Mouse (Mus musculus) hindbrain, embryonic 10.5 days (tissue): ENCODE measurements around the gene Rtl1. TPM values are rescaled to one million over a fixed set of nuclear protein-coding genes. Genes with fewer than 3 reads are reported as not detected.

Experiments
- DNase-seq: peaks from one replicate; pipeline ENCODE4 v3.0.0-alpha.2; 2017; ENCODE audit warnings: low spot score
- H3K27ac ChIP-seq: fragments of 300-500 bp; sonication (generic); 2 replicates; pipeline ENCODE4 v1.5.1; 2016; ENCODE audit warnings: mild to moderate bottlenecking, moderate library complexity
- H3K27me3 ChIP-seq: fragments of 300-500 bp; sonication (generic); 2 replicates; pipeline ENCODE4 v1.6.1; 2016; ENCODE audit warnings: mild to moderate bottlenecking; ENCODE audit not compliant: poor library complexity, insufficient read depth, severe bottlenecking
- H3K36me3 ChIP-seq: fragments of 300-500 bp; sonication (generic); 2 replicates; pipeline ENCODE4 v1.6.1; 2016; ENCODE audit warnings: mild to moderate bottlenecking, moderate library complexity
- H3K4me1 ChIP-seq: fragments of 300-500 bp; sonication (generic); replicated peaks from 2 replicates; pipeline ENCODE4 v1.6.1; 2016; ENCODE audit warnings: mild to moderate bottlenecking
- H3K4me3 ChIP-seq: fragments of 300-500 bp; sonication (generic); 2 replicates; pipeline ENCODE4 v1.5.1; 2016; ENCODE audit warnings: mild to moderate bottlenecking, moderate library complexity
- H3K9me3 ChIP-seq: fragments of 300-500 bp; sonication (generic); 2 replicates; pipeline ENCODE4 v1.6.1; 2016; ENCODE audit warnings: mild to moderate bottlenecking, moderate library complexity
- WGBS: fragments of 180-500 bp; shearing (Covaris S2); methylation state at CpG from one replicate; pipeline ENCODE4 v1.1.7; 2016; 5-methylcytosine and 5-hydroxymethylcytosine counted together
- polyA plus RNA-seq: library from polyadenylated mRNA; unstranded; fragments of >200 nt; fragmentation: Nextera tagmentation; extraction: Ambion mirVana; gene quantifications from 2 replicates; pipeline ENCODE4 v1.2.1, GENCODE M21; 2016

Gene Rtl1
- polyA plus RNA-seq, 1 experiment from 2014 or later, result 0.73 TPM

- DNase-seq, result no peak
- WGBS, result 59% methylated on average over 12 of the region's 12 CpGs
- H3K4me3 ChIP-seq, result no peak overlapping the region
- H3K27ac ChIP-seq, result peak overlapping the region; percentile 72
- peaks cover 5% of the 10 kb centered on the region for H3K27me3 ChIP-seq
- H3K9me3 ChIP-seq, result no peaks in the 10 kb centered on the region
- H3K36me3 ChIP-seq, result peaks cover 61% of the 10 kb centered on the region
- H3K4me1 ChIP-seq, result peaks cover 90% of the 10 kb centered on the region
Measured at GRCm38 (mm10) chr12:109558226-109558824, 41.8 kb downstream of the Rtl1 start.

- Histone ChIP-seq H3K4me1 (peaks cover 91% of the 10 kb centered on the region), H3K9me3 (no peaks in the 10 kb centered on the region), H3K36me3 (peaks cover 69% of the 10 kb centered on the region), H3K27me3 (peaks cover 5% of the 10 kb centered on the region), H3K4me3 (no peak overlapping the region), H3K27ac (peak overlapping the region; percentile 56)
- no peak for DNase-seq
- 68% methylated on average over 15 of the region's 15 CpGs for WGBS
Measured at GRCm38 (mm10) chr12:109555837-109556409, 44.2 kb downstream of the Rtl1 start.

GRCm38 (mm10) chr12:109553568-109553967 is 46.6 kb downstream of the Rtl1 start:
- Histone ChIP-seq H3K36me3 (peaks cover 87% of the 10 kb centered on the region), H3K27ac (peak overlapping the region; percentile 66; the same call in 1 of the 2 replicates), H3K4me3 (no peak overlapping the region), H3K9me3 (no peaks in the 10 kb centered on the region), H3K27me3 (peaks cover 9% of the 10 kb centered on the region), H3K4me1 (peaks cover 77% of the 10 kb centered on the region)
- 64% methylated on average over 1 of the region's 1 CpGs for WGBS
- DNase-seq, result no peak

GRCm38 (mm10) chr12:109552754-109553525 is 47.2 kb downstream of the Rtl1 start:
- H3K36me3 ChIP-seq, result peaks cover 87% of the 10 kb centered on the region
- H3K4me1 ChIP-seq, result peaks cover 77% of the 10 kb centered on the region

GRCm38 (mm10) chr12:109551771-109552170 is 48.4 kb downstream of the Rtl1 start:
- H3K4me3 ChIP-seq, result no peak overlapping the region
- H3K27ac ChIP-seq, result peak overlapping the region; percentile 66; the same call in 1 of the 2 replicates
- H3K36me3 ChIP-seq, result peaks cover 80% of the 10 kb centered on the region
- peaks cover 81% of the 10 kb centered on the region for H3K4me1 ChIP-seq
- no peak for DNase-seq
- H3K27me3 ChIP-seq, result peaks cover 9% of the 10 kb centered on the region; the same call in 1 of the 2 replicates
- H3K9me3 ChIP-seq, result no peaks in the 10 kb centered on the region
- 80% methylated on average over 2 of the region's 2 CpGs for WGBS

More at GRCm38 (mm10) chr12:109552754-109553525, 47.2 kb downstream of the Rtl1 start:
- no peaks in the 10 kb centered on the region for H3K9me3 ChIP-seq
- 49% methylated on average over 18 of the region's 18 CpGs for WGBS
- no peak for DNase-seq
- H3K27ac ChIP-seq, result peak overlapping the region; percentile 66
- peaks cover 9% of the 10 kb centered on the region for H3K27me3 ChIP-seq
- no peak overlapping the region for H3K4me3 ChIP-seq

GRCm38 (mm10) chr12:109547085-109547484 is 53.0 kb downstream of the Rtl1 start:
- H3K27me3 ChIP-seq, result peaks cover 16% of the 10 kb centered on the region; the same call in 1 of the 2 replicates
- peaks cover 73% of the 10 kb centered on the region for H3K36me3 ChIP-seq
- no peak overlapping the region for H3K4me3 ChIP-seq
- no peak for DNase-seq
- peaks cover 46% of the 10 kb centered on the region for H3K4me1 ChIP-seq
- peak overlapping the region; percentile 80; the same call in 1 of the 2 replicates for H3K27ac ChIP-seq
- 45% methylated on average over 2 of the region's 2 CpGs for WGBS
- H3K9me3 ChIP-seq, result peaks cover 18% of the 10 kb centered on the region

GRCm38 (mm10) chr12:109545875-109546732 is 54.0 kb downstream of the Rtl1 start:
- Histone ChIP-seq H3K9me3 (peaks cover 27% of the 10 kb centered on the region), H3K27ac (peak overlapping the region; percentile 80), H3K4me1 (peaks cover 42% of the 10 kb centered on the region), H3K27me3 (0 out of 2 replicates have a peak, but pooled peaks cover 11% of the 10 kb centered on the region), H3K4me3 (no peak overlapping the region), H3K36me3 (peaks cover 64% of the 10 kb centered on the region)
- peak; percentile 74 for DNase-seq
- 64% methylated on average over 30 of the region's 30 CpGs for WGBS

GRCm38 (mm10) chr12:109543281-109543923 is 56.7 kb downstream of the Rtl1 start:
- H3K9me3 ChIP-seq, result peaks cover 54% of the 10 kb centered on the region
- peaks cover 40% of the 10 kb centered on the region for H3K4me1 ChIP-seq
- no peak overlapping the region for H3K27ac ChIP-seq
- H3K36me3 ChIP-seq, result peaks cover 44% of the 10 kb centered on the region
- DNase-seq, result no peak
- 92% methylated on average over 4 of the region's 4 CpGs for WGBS
- H3K4me3 ChIP-seq, result no peak overlapping the region
- H3K27me3 ChIP-seq, result peaks cover 18% of the 10 kb centered on the region

- Histone ChIP-seq H3K27me3 (peaks cover 18% of the 10 kb centered on the region), H3K4me3 (peak overlapping the region; percentile 52), H3K4me1 (peaks cover 33% of the 10 kb centered on the region), H3K36me3 (peaks cover 37% of the 10 kb centered on the region), H3K27ac (no peak overlapping the region), H3K9me3 (peaks cover 60% of the 10 kb centered on the region)
- WGBS, result 40% methylated on average over 17 of the region's 17 CpGs
- peak; percentile 67 for DNase-seq
Measured at GRCm38 (mm10) chr12:109542635-109543249, 57.4 kb downstream of the Rtl1 start.

GRCm38 (mm10) chr12:109542011-109542410 is 58.1 kb downstream of the Rtl1 start:
- peaks cover 26% of the 10 kb centered on the region for H3K4me1 ChIP-seq
- H3K4me3 ChIP-seq, result peak overlapping the region; percentile 52
- H3K9me3 ChIP-seq, result peaks cover 68% of the 10 kb centered on the region
- H3K27ac ChIP-seq, result peak overlapping the region; percentile 60
- 45% methylated on average over 14 of the region's 14 CpGs for WGBS
- peaks cover 18% of the 10 kb centered on the region for H3K27me3 ChIP-seq
- no peak for DNase-seq
- peaks cover 35% of the 10 kb centered on the region for H3K36me3 ChIP-seq

GRCm38 (mm10) chr12:109541540-109541899 is 58.6 kb downstream of the Rtl1 start:
- peak overlapping the region; percentile 60 for H3K27ac ChIP-seq
- no peak for DNase-seq
- peaks cover 33% of the 10 kb centered on the region for H3K36me3 ChIP-seq
- 42% methylated on average over 16 of the region's 16 CpGs for WGBS
- H3K4me3 ChIP-seq, result peak overlapping the region; percentile 52
- H3K9me3 ChIP-seq, result peaks cover 70% of the 10 kb centered on the region
- H3K4me1 ChIP-seq, result peaks cover 21% of the 10 kb centered on the region
- H3K27me3 ChIP-seq, result peaks cover 15% of the 10 kb centered on the region
